Mouse (Mus musculus) lung, postnatal 0 days (tissue): Measurements from ENCODE around the gene Gadd45gip1.

Experiments used
- CTCF ChIP-seq: IDR thresholded peaks from 2 replicates; pipeline ENCODE4 v1.5.1; 2016; ENCODE audit warnings: antibody characterized with exemption, mild to moderate bottlenecking
- EP300 ChIP-seq: IDR thresholded peaks from 2 replicates; pipeline ENCODE4 v1.6.1; 2016; ENCODE audit warnings: antibody characterized with exemption, mild to moderate bottlenecking, control low read depth

DNA sequence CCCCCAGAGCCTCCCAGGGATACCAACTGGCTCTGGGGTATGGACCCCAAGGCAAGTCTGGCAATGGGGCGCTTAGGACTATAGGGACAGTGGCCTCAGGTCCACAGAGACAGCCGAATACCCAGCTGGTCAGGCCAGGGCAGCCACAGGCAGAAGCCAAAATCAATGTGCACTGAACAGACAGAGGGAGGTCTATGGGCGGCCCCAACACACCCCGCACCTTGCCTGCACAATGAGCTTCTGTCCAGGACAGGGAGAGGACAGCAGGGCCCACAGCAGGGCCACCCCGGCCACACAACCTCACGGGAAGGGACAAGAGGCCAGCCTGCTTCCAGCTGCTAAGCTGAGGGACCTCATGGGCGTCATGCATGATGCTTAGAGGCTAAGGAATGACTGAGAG lies 36.8 kb upstream of the Gadd45gip1 start:
- no peak for TF ChIP-seq EP300
- TF ChIP-seq CTCF = no peak
